17 mouse cellular contexts compared by ENCODE assay signal in genomic region chr5:142324928-142325327, GRCm38 (mm10).
DNase-seq lines count a peak whose midpoint lies in the region; ATAC-seq and TF ChIP-seq lines count a peak whose summit lies in the region.
"Had no signal": no experiment of that assay in that cellular context is flagged by ENCODE, and none has a peak within 500 bp of the region (broad histone marks: within the 10 kb centered on the region; RNA-seq: fewer than 3 reads in every experiment).

No protein-coding gene starts in this region.

- H3K36me3 ChIP-seq in midbrain, postnatal 0 days (ENCODE audit: insufficient read depth, low read length), result no peaks in the 10 kb centered on the region
- H3K36me3 ChIP-seq: embryonic facial prominence, embryonic 10.5 days; embryonic facial prominence, embryonic 12.5 days; forebrain, embryonic 15.5 days; G1E had no signal

- peak; percentile 70 for ATAC-seq in granulocyte monocyte progenitor cell, adult 5-6 weeks (replicated peaks; ENCODE audit: poor library complexity, severe bottlenecking)
- ATAC-seq in megakaryocyte progenitor cell, adult 5-6 weeks (replicated peaks; ENCODE audit: poor library complexity), result peak; percentile 65
- no peak for ATAC-seq in midbrain, postnatal 0 days (ENCODE audit: low FRiP score)
- ATAC-seq: activated CD4-positive, CD25-positive, alpha-beta regulatory T cell, adult 4 months; CD4-positive, CD25-positive, alpha-beta regulatory T cell, adult 4 months; forebrain, embryonic 13.5 days; forebrain, embryonic 15.5 days had no signal

- H3K9me3 ChIP-seq in midbrain, postnatal 0 days (ENCODE audit: low read length), result no peaks in the 10 kb centered on the region
- H3K9me3 ChIP-seq: embryonic facial prominence, embryonic 10.5 days; embryonic facial prominence, embryonic 12.5 days; forebrain, embryonic 13.5 days; forebrain, embryonic 15.5 days had no signal

- 59% methylated on average over 2 of the region's 2 CpGs for WGBS in midbrain, postnatal 0 days

- H3K27me3 ChIP-seq in midbrain, postnatal 0 days (ENCODE audit: insufficient read depth, low read length), result no peaks in the 10 kb centered on the region
- H3K27me3 ChIP-seq: embryonic facial prominence, embryonic 12.5 days; forebrain, embryonic 13.5 days; forebrain, embryonic 15.5 days had no signal

- H3K4me3 ChIP-seq in midbrain, postnatal 0 days (ENCODE audit: low read depth, low read length), result no peak overlapping the region
- H3K4me3 ChIP-seq: embryonic facial prominence, embryonic 10.5 days; embryonic facial prominence, embryonic 12.5 days; forebrain, embryonic 13.5 days; forebrain, embryonic 15.5 days had no signal

- no peaks in the 10 kb centered on the region for H3K4me1 ChIP-seq in midbrain, postnatal 0 days (ENCODE audit: insufficient read depth, low read length)
- H3K4me1 ChIP-seq: embryonic facial prominence, embryonic 10.5 days; embryonic facial prominence, embryonic 12.5 days; forebrain, embryonic 13.5 days; forebrain, embryonic 15.5 days had no signal

- H3K4me2 ChIP-seq in midbrain, postnatal 0 days (ENCODE audit: low read depth, low read length, poor library complexity, severe bottlenecking), result no peak overlapping the region
- H3K4me2 ChIP-seq: embryonic facial prominence, embryonic 12.5 days; forebrain, embryonic 13.5 days; forebrain, embryonic 15.5 days had no signal

- H3K9ac ChIP-seq in midbrain, postnatal 0 days (replicated peaks; ENCODE audit: low read length, poor library complexity, severe bottlenecking), result no peak overlapping the region
- H3K9ac ChIP-seq: embryonic facial prominence, embryonic 12.5 days; forebrain, embryonic 13.5 days; forebrain, embryonic 15.5 days had no signal

- no peak for TF ChIP-seq CTCF in midbrain, postnatal 0 days (IDR thresholded peaks at IDR 0.05)

- no peak overlapping the region for H3K27ac ChIP-seq in midbrain, postnatal 0 days (ENCODE audit: low read depth, low read length)
- H3K27ac ChIP-seq: embryonic facial prominence, embryonic 10.5 days; embryonic facial prominence, embryonic 12.5 days; forebrain, embryonic 13.5 days; forebrain, embryonic 15.5 days had no signal

- DNase-seq in 416B (ENCODE audit: low read depth), result peak; percentile 31
- DNase-seq in urinary bladder, postnatal 14 days (ENCODE audit: low spot score), result no peak
- DNase-seq in midbrain, postnatal 0 days (ENCODE audit: low spot score), result no peak
- no peak for DNase-seq in testis, postnatal 10 days (ENCODE audit: low spot score)
- DNase-seq: adrenal gland, adult 8-10 months; cerebellum, adult 11-12 months; cerebellum, adult 2 months; cerebellum, adult 9-10 months had no signal
